Mouse (Mus musculus) spleen, adult 2 months (tissue): ENCODE measurements around the gene Sdc3. TPM values are rescaled to one million over a fixed set of nuclear protein-coding genes. Genes with fewer than 3 reads are reported as not detected.

Experiments
- DNase-seq, 2 experiments: peaks; one replicate each; pipeline versions ENCODE4 v3.0.0 to v3.0.0-alpha.2; 2012 to 2021; ENCODE audit warnings: low spot score in 2 of 2, low read depth in 1 of 2
- H3K27ac ChIP-seq: fragments of 200-500 bp; 2 replicates; pipeline ENCODE4 v1.5.1; 2012; ENCODE audit warnings: low read length, inconsistent platforms; ENCODE audit not compliant: insufficient read depth
- H3K27me3 ChIP-seq: fragments of 200-500 bp; 2 replicates; pipeline ENCODE4 v1.6.1; 2012; ENCODE audit warnings: mild to moderate bottlenecking, moderate library complexity, low read length, inconsistent platforms; ENCODE audit not compliant: control insufficient read depth, insufficient read depth
- H3K36me3 ChIP-seq: fragments of 200-500 bp; 2 replicates; pipeline ENCODE4 v1.6.1; 2012; ENCODE audit warnings: mild to moderate bottlenecking, low read length, inconsistent platforms; ENCODE audit not compliant: control insufficient read depth, insufficient read depth
- H3K4me1 ChIP-seq: fragments of 200-500 bp; 2 replicates; pipeline ENCODE4 v1.6.1; 2011; ENCODE audit warnings: inconsistent platforms; ENCODE audit not compliant: control insufficient read depth, insufficient read depth, insufficient read length
- H3K4me3 ChIP-seq: fragments of 200-500 bp; 2 replicates; pipeline ENCODE4 v1.5.1; 2011; ENCODE audit warnings: mild to moderate bottlenecking, inconsistent platforms; ENCODE audit not compliant: insufficient read depth, insufficient read length; ENCODE audit errors: extremely low read depth
- CTCF ChIP-seq: fragments of 200-500 bp; IDR thresholded peaks from 2 replicates; pipeline ENCODE4 v1.5.1; 2011; ENCODE audit warnings: mild to moderate bottlenecking, inconsistent platforms; ENCODE audit not compliant: insufficient read depth, insufficient read length, insufficient replicate concordance; ENCODE audit errors: extremely low read depth
- POLR2A ChIP-seq: fragments of 200-500 bp; IDR thresholded peaks from 2 replicates; pipeline ENCODE4 v1.6.1; 2011; ENCODE audit warnings: low read depth, low read length, inconsistent platforms
- WGBS: fragments of 180-500 bp; shearing (Covaris S2); methylation state at CpG from one replicate; pipeline ENCODE4 v1.1.7; 2018; 5-methylcytosine and 5-hydroxymethylcytosine counted together
- polyA plus RNA-seq: library from polyadenylated mRNA; depleted of rRNA; stranded (reverse); fragments of >200 nt; gene quantifications from 2 replicates; pipeline ENCODE4 v1.2.3, GENCODE M21; 2012

Sdc3 gene
- polyA plus RNA-seq, 1 experiment = 140 TPM

GRCm38 (mm10) chr4:130773899-130774298 lies 18.4 kb upstream of the Sdc3 start:
- Histone ChIP-seq H3K27ac (peak overlapping the region; percentile 61), H3K4me1 (no peaks in the 10 kb centered on the region), H3K36me3 (peaks cover 47% of the 10 kb centered on the region), H3K27me3 (no peaks in the 10 kb centered on the region), H3K4me3 (no peak overlapping the region)
- TF ChIP-seq CTCF (no peak), POLR2A (no peak)
- DNase-seq = no peak
- 89% methylated on average over 4 of the region's 4 CpGs for WGBS

GRCm38 (mm10) chr4:130774822-130775221 lies 17.5 kb upstream of the Sdc3 start:
- peak; percentile 21 to 25 for DNase-seq
- 80% methylated on average over 4 of the region's 4 CpGs for WGBS
- H3K4me1 ChIP-seq = no peaks in the 10 kb centered on the region
- no peaks in the 10 kb centered on the region for H3K27me3 ChIP-seq
- H3K27ac ChIP-seq = peak overlapping the region; percentile 52
- H3K36me3 ChIP-seq = peaks cover 51% of the 10 kb centered on the region
- no peak overlapping the region for H3K4me3 ChIP-seq
- TF ChIP-seq CTCF (no peak), POLR2A (no peak)

- WGBS = 89% methylated on average over 10 of the region's 10 CpGs
Observed at GRCm38 (mm10) chr4:130777647-130778046, 14.7 kb upstream of the Sdc3 start.

GRCm38 (mm10) chr4:130779037-130779436 lies 13.3 kb upstream of the Sdc3 start:
- no peak for DNase-seq
- Histone ChIP-seq H3K36me3 (peaks cover 36% of the 10 kb centered on the region), H3K4me3 (no peak overlapping the region), H3K27ac (no peak overlapping the region), H3K27me3 (no peaks in the 10 kb centered on the region), H3K4me1 (no peaks in the 10 kb centered on the region)
- no peak for TF ChIP-seq POLR2A
- no peak for TF ChIP-seq CTCF
- 94% methylated on average over 3 of the region's 3 CpGs for WGBS

More at GRCm38 (mm10) chr4:130777647-130778046, 14.7 kb upstream of the Sdc3 start:
- H3K27me3 ChIP-seq = no peaks in the 10 kb centered on the region
- no peak for DNase-seq
- no peaks in the 10 kb centered on the region for H3K4me1 ChIP-seq
- TF ChIP-seq POLR2A (no peak), CTCF (no peak)
- no peak overlapping the region for H3K27ac ChIP-seq
- no peak overlapping the region for H3K4me3 ChIP-seq
- H3K36me3 ChIP-seq = peaks cover 43% of the 10 kb centered on the region

- 47% methylated on average over 2 of the region's 2 CpGs for WGBS
- TF ChIP-seq POLR2A (no peak), CTCF (no peak)
- DNase-seq = no peak
- Histone ChIP-seq H3K27ac (no peak overlapping the region), H3K27me3 (no peaks in the 10 kb centered on the region), H3K36me3 (peaks cover 20% of the 10 kb centered on the region), H3K4me1 (no peaks in the 10 kb centered on the region; the same call in 1 of the 2 replicates), H3K4me3 (no peak overlapping the region)
Observed at GRCm38 (mm10) chr4:130782492-130782891, 9.8 kb upstream of the Sdc3 start.

- no peaks in the 10 kb centered on the region; the same call in 1 of the 2 replicates for H3K4me1 ChIP-seq
- WGBS = 19% methylated on average over 4 of the region's 4 CpGs
Observed at GRCm38 (mm10) chr4:130784755-130785154, 7.6 kb upstream of the Sdc3 start.

GRCm38 (mm10) chr4:130787530-130787929 lies 4.8 kb upstream of the Sdc3 start:
- H3K27ac ChIP-seq = peak overlapping the region; percentile 48; the same call in 1 of the 2 replicates
- WGBS = 80% methylated on average over 5 of the region's 5 CpGs
- DNase-seq = no peak
- H3K4me1 ChIP-seq = peaks cover 4% of the 10 kb centered on the region
- no peaks in the 10 kb centered on the region for H3K36me3 ChIP-seq
- H3K27me3 ChIP-seq = peaks cover 7% of the 10 kb centered on the region
- no peak for TF ChIP-seq CTCF
- no peak overlapping the region for H3K4me3 ChIP-seq

More at GRCm38 (mm10) chr4:130784755-130785154, 7.6 kb upstream of the Sdc3 start:
- Histone ChIP-seq H3K36me3 (peaks cover 5% of the 10 kb centered on the region), H3K27ac (no peak overlapping the region), H3K4me3 (no peak overlapping the region), H3K27me3 (no peaks in the 10 kb centered on the region)
- TF ChIP-seq POLR2A (no peak), CTCF (peak; percentile 35; the same call in 1 of the 2 replicates)
- DNase-seq = peak; percentile 28 to 31
